Mouse (Mus musculus): ENCODE measurements at regions not wholly inside any gene's neighbourhood (a gene's known extent, or its start where the extent isn't known, plus 50 kb on each side); places are given as distances from the start of the nearest gene placed in this dataset.

GRCm38 (mm10) chr5:4623625-4624024 is 134.2 kb downstream of the Fzd1 start:
- H3K9me3 ChIP-seq (replicated peaks; ENCODE audit: control insufficient read depth, low read length): no peaks in the 10 kb centered on the region
- 75% methylated on average over 4 of the region's 4 CpGs for WGBS
- ATAC-seq (ENCODE audit: insufficient read depth, low read depth) (no peak), DNase-seq (ENCODE audit: low spot score) (no peak)
- H3K4me1 ChIP-seq (ENCODE audit: control insufficient read depth, insufficient read depth): no peaks in the 10 kb centered on the region
- H3K9ac ChIP-seq (replicated peaks; ENCODE audit: low read depth, low read length): no peak overlapping the region
- no peak overlapping the region for H3K27ac ChIP-seq (ENCODE audit: low read depth)
- no peak overlapping the region for H3K4me2 ChIP-seq (ENCODE audit: low read depth, low read length)
- TF ChIP-seq CTCF (IDR thresholded peaks at IDR 0.05; ENCODE audit: low read depth) (no peak), EP300 (IDR thresholded peaks at IDR 0.05; ENCODE audit: low read depth) (no peak)
- H3K27me3 ChIP-seq (ENCODE audit: control insufficient read depth, insufficient read depth, low read length): no peaks in the 10 kb centered on the region
- H3K36me3 ChIP-seq (replicated peaks; ENCODE audit: control insufficient read depth, insufficient read depth, low read length): no peaks in the 10 kb centered on the region
- H3K4me3 ChIP-seq (ENCODE audit: low read depth, low read length): no peak overlapping the region

- 83% methylated on average over 4 of the region's 4 CpGs for WGBS
- Histone ChIP-seq H3K27ac (ENCODE audit: low read depth) (no peak overlapping the region), H3K9me3 (replicated peaks; ENCODE audit: control insufficient read depth, low read length) (no peaks in the 10 kb centered on the region), H3K36me3 (replicated peaks; ENCODE audit: control insufficient read depth, insufficient read depth, low read length) (no peaks in the 10 kb centered on the region), H3K4me3 (ENCODE audit: low read depth, low read length) (no peak overlapping the region), H3K4me1 (ENCODE audit: control insufficient read depth, insufficient read depth) (no peaks in the 10 kb centered on the region), H3K9ac (replicated peaks; ENCODE audit: low read depth, low read length) (no peak overlapping the region), H3K27me3 (ENCODE audit: control insufficient read depth, insufficient read depth, low read length) (no peaks in the 10 kb centered on the region), H3K4me2 (ENCODE audit: low read depth, low read length) (no peak overlapping the region)
- DNase-seq (ENCODE audit: low spot score) (no peak), ATAC-seq (ENCODE audit: insufficient read depth, low read depth) (no peak)
- TF ChIP-seq EP300 (IDR thresholded peaks at IDR 0.05; ENCODE audit: low read depth): no peak
- no peak for TF ChIP-seq CTCF (IDR thresholded peaks at IDR 0.05; ENCODE audit: low read depth)
Observed at GRCm38 (mm10) chr5:4620513-4621210, 137.2 kb downstream of the Fzd1 start.

GRCm38 (mm10) chr5:4615233-4615632 is 142.6 kb downstream of the Fzd1 start:
- H3K4me2 ChIP-seq (ENCODE audit: low read depth, low read length): no peak overlapping the region
- no peak for ATAC-seq (ENCODE audit: insufficient read depth, low read depth)
- no peaks in the 10 kb centered on the region for H3K27me3 ChIP-seq (ENCODE audit: control insufficient read depth, insufficient read depth, low read length)
- H3K9ac ChIP-seq (replicated peaks; ENCODE audit: low read depth, low read length): no peak overlapping the region
- H3K27ac ChIP-seq (ENCODE audit: low read depth): no peak overlapping the region
- no peak for TF ChIP-seq EP300 (IDR thresholded peaks at IDR 0.05; ENCODE audit: low read depth)
- TF ChIP-seq CTCF (IDR thresholded peaks at IDR 0.05; ENCODE audit: low read depth): no peak
- WGBS: 86% methylated on average over 2 of the region's 2 CpGs
- H3K9me3 ChIP-seq (replicated peaks; ENCODE audit: control insufficient read depth, low read length): no peaks in the 10 kb centered on the region
- no peak overlapping the region for H3K4me3 ChIP-seq (ENCODE audit: low read depth, low read length)
- no peak for DNase-seq (ENCODE audit: low spot score)
- H3K36me3 ChIP-seq (replicated peaks; ENCODE audit: control insufficient read depth, insufficient read depth, low read length): no peaks in the 10 kb centered on the region
- no peaks in the 10 kb centered on the region for H3K4me1 ChIP-seq (ENCODE audit: control insufficient read depth, insufficient read depth)

GRCm38 (mm10) chr5:4597471-4597870 is 160.4 kb downstream of the Fzd1 start:
- Histone ChIP-seq H3K9me3 (replicated peaks; ENCODE audit: control insufficient read depth, low read length) (no peaks in the 10 kb centered on the region), H3K27ac (ENCODE audit: low read depth) (no peak overlapping the region), H3K4me2 (ENCODE audit: low read depth, low read length) (no peak overlapping the region), H3K36me3 (replicated peaks; ENCODE audit: control insufficient read depth, insufficient read depth, low read length) (no peaks in the 10 kb centered on the region), H3K9ac (replicated peaks; ENCODE audit: low read depth, low read length) (no peak overlapping the region), H3K4me3 (ENCODE audit: low read depth, low read length) (no peak overlapping the region), H3K4me1 (ENCODE audit: control insufficient read depth, insufficient read depth) (no peaks in the 10 kb centered on the region), H3K27me3 (ENCODE audit: control insufficient read depth, insufficient read depth, low read length) (no peaks in the 10 kb centered on the region)
- ATAC-seq (ENCODE audit: insufficient read depth, low read depth) (no peak), DNase-seq (ENCODE audit: low spot score) (no peak)
- TF ChIP-seq CTCF (IDR thresholded peaks at IDR 0.05; ENCODE audit: low read depth) (no peak), EP300 (IDR thresholded peaks at IDR 0.05; ENCODE audit: low read depth) (no peak)
- 80% methylated on average over 3 of the region's 3 CpGs for WGBS

- no peak overlapping the region for H3K27ac ChIP-seq (ENCODE audit: low read depth)
- H3K9ac ChIP-seq (replicated peaks; ENCODE audit: low read depth, low read length): no peak overlapping the region
- DNase-seq (ENCODE audit: low spot score) (no peak), ATAC-seq (ENCODE audit: insufficient read depth, low read depth) (no peak)
- TF ChIP-seq CTCF (IDR thresholded peaks at IDR 0.05; ENCODE audit: low read depth) (no peak), EP300 (IDR thresholded peaks at IDR 0.05; ENCODE audit: low read depth) (no peak)
- H3K4me1 ChIP-seq (ENCODE audit: control insufficient read depth, insufficient read depth): no peaks in the 10 kb centered on the region
- H3K9me3 ChIP-seq (replicated peaks; ENCODE audit: control insufficient read depth, low read length): no peaks in the 10 kb centered on the region
- 51% methylated on average over 2 of the region's 2 CpGs for WGBS
- no peak overlapping the region for H3K4me3 ChIP-seq (ENCODE audit: low read depth, low read length)
- no peak overlapping the region for H3K4me2 ChIP-seq (ENCODE audit: low read depth, low read length)
- H3K27me3 ChIP-seq (ENCODE audit: control insufficient read depth, insufficient read depth, low read length): no peaks in the 10 kb centered on the region
- H3K36me3 ChIP-seq (replicated peaks; ENCODE audit: control insufficient read depth, insufficient read depth, low read length): no peaks in the 10 kb centered on the region
Observed at GRCm38 (mm10) chr5:4595010-4595409, 162.8 kb downstream of the Fzd1 start.

GRCm38 (mm10) chr5:4594562-4594961 is 163.3 kb downstream of the Fzd1 start:
- WGBS: 69% methylated on average over 2 of the region's 2 CpGs
- H3K27ac ChIP-seq (ENCODE audit: low read depth): no peak overlapping the region
- no peak for DNase-seq (ENCODE audit: low spot score)

More at GRCm38 (mm10) chr5:4594562-4594961, 163.3 kb downstream of the Fzd1 start:
- no peak overlapping the region for H3K4me3 ChIP-seq (ENCODE audit: low read depth, low read length)
- H3K4me2 ChIP-seq (ENCODE audit: low read depth, low read length): no peak overlapping the region
- H3K27me3 ChIP-seq (ENCODE audit: control insufficient read depth, insufficient read depth, low read length): no peaks in the 10 kb centered on the region
- H3K9me3 ChIP-seq (replicated peaks; ENCODE audit: control insufficient read depth, low read length): no peaks in the 10 kb centered on the region
- no peaks in the 10 kb centered on the region for H3K4me1 ChIP-seq (ENCODE audit: control insufficient read depth, insufficient read depth)
- H3K9ac ChIP-seq (replicated peaks; ENCODE audit: low read depth, low read length): no peak overlapping the region
- TF ChIP-seq EP300 (IDR thresholded peaks at IDR 0.05; ENCODE audit: low read depth) (no peak), CTCF (IDR thresholded peaks at IDR 0.05; ENCODE audit: low read depth) (no peak)
- ATAC-seq (ENCODE audit: insufficient read depth, low read depth): no peak
- H3K36me3 ChIP-seq (replicated peaks; ENCODE audit: control insufficient read depth, insufficient read depth, low read length): no peaks in the 10 kb centered on the region
